Mouse (Mus musculus) ES-Bruce4 (cell line): ENCODE measurements around the gene Pfkfb3.

ENCODE experiments used
- CTCF ChIP-seq: IDR thresholded peaks from one replicate; pipeline ENCODE4 v1.8.1; 2011; ENCODE audit warnings: low read depth, low read length
- EP300 ChIP-seq: IDR thresholded peaks from 2 replicates; pipeline ENCODE4 v1.6.1; 2011; ENCODE audit warnings: low read depth, low read length; ENCODE audit not compliant: insufficient read depth
- POLR2A ChIP-seq: IDR thresholded peaks from one replicate; pipeline ENCODE4 v1.8.1; 2011; ENCODE audit warnings: low read length; ENCODE audit not compliant: insufficient read depth

DNA sequence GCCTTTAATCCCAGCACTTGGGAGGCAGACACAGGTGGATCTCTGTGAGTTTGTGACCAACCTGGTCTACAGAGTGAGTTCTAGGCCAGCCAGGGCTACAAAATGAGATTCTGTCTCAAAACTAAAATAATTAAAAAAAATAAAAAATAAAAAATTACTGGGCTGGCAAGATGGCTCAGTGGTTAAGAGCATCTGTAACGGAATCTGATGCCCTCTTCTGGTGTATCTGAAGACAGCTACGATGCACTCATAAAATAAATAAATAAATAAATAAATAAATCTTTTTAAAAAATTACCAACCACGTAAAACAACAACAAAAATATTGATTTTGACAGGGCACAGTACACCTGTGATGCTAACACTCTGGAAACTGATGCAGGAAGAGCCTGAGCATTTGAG is 13.0 kb upstream of the Pfkfb3 start:
- TF ChIP-seq CTCF (no peak), POLR2A (no peak), EP300 (no peak)
